ENCODE assay signal across 26 mouse cellular contexts in the genomic region with DNA sequence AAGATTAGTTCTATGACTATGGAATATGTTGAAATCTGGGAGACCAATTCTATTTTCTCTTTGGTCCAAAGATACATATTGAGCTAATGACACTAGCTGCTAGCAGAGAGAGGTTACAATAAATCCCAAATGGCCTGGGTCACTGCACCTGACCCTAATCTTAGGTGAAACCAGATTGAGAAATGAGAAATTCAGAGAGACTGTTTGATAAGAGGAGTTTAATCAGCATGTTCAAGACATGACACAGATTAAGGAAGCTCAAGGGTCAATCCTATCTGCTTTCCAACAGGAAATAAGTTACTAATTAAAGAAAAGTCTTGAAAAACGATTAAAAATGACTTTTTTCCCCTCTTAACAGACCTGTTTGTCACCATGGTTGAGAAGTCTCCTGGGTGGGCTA.
"Had no signal": no experiment of that assay in that cellular context is flagged by ENCODE, and none has a peak within 500 bp of the region (broad histone marks: within the 10 kb centered on the region; RNA-seq: fewer than 3 reads in every experiment).

No protein-coding gene starts in this region.

- ATAC-seq: forebrain, embryonic 16.5 days; hindbrain, embryonic 16.5 days; inflammation-experienced regulatory T-cells, adult 6 months; liver, embryonic 12.5 days had no signal

- H3K27me3 ChIP-seq: heart, embryonic 13.5 days; heart, embryonic 15.5 days; hindbrain, embryonic 12.5 days; limb, embryonic 12.5 days; liver, embryonic 12.5 days had no signal

- H3K36me3 ChIP-seq: heart, embryonic 10.5 days; heart, embryonic 15.5 days; hindbrain, embryonic 10.5 days; hindbrain, embryonic 12.5 days; limb, embryonic 10.5 days; liver, embryonic 12.5 days had no signal

- H3K4me1 ChIP-seq: heart, embryonic 10.5 days; heart, embryonic 15.5 days; hindbrain, embryonic 10.5 days; hindbrain, embryonic 12.5 days; liver, embryonic 12.5 days had no signal

- H3K27ac ChIP-seq: gastrocnemius, adult 2 months; heart, embryonic 10.5 days; heart, embryonic 13.5 days; heart, embryonic 15.5 days; hindbrain, embryonic 10.5 days; hindbrain, embryonic 12.5 days; hindbrain, embryonic 14.5 days; kidney, postnatal 0 days; left cerebral cortex, adult 2 months; limb, embryonic 10.5 days; limb, embryonic 12.5 days; liver, embryonic 12.5 days; liver, embryonic 14.5 days had no signal

- DNase-seq: gastrocnemius, adult 2 months; gastrocnemius, postnatal 10 days; gastrocnemius, postnatal 25 days; heart, adult 18-20 months; heart, postnatal 4 days; kidney, adult 11 months; kidney, adult 8-10 months; kidney, postnatal 14 days; layer of hippocampus, adult 9-11 months; layer of hippocampus, postnatal 36 days; liver had no signal

- H3K4me3 ChIP-seq: gastrocnemius, adult 2 months; heart, embryonic 10.5 days; heart, embryonic 13.5 days; heart, embryonic 15.5 days; hindbrain, embryonic 10.5 days; hindbrain, embryonic 12.5 days; left cerebral cortex, adult 2 months; limb, embryonic 10.5 days; limb, embryonic 12.5 days; liver, embryonic 12.5 days had no signal

- H3K4me2 ChIP-seq: heart, embryonic 13.5 days; heart, embryonic 15.5 days; hindbrain, embryonic 12.5 days; hindbrain, embryonic 14.5 days; limb, embryonic 12.5 days; liver, embryonic 12.5 days had no signal

- H3K9me3 ChIP-seq: heart, embryonic 10.5 days; heart, embryonic 13.5 days; heart, embryonic 15.5 days; hindbrain, embryonic 10.5 days; hindbrain, embryonic 12.5 days; limb, embryonic 10.5 days; limb, embryonic 12.5 days; liver, embryonic 12.5 days had no signal

- H3K9ac ChIP-seq: heart, embryonic 13.5 days; heart, embryonic 15.5 days; hindbrain, embryonic 12.5 days; hindbrain, embryonic 14.5 days; limb, embryonic 12.5 days; liver, embryonic 12.5 days; liver, embryonic 14.5 days had no signal
